Mouse (Mus musculus): ENCODE data around the gene Ppm1e.
"Not testable (repeated sequence)": the region's sequence is repeated elsewhere in the genome, so short reads cannot be mapped to it uniquely, and the experiment has no call there.

Ppm1e gene

GRCm38 (mm10) chr11:87309329-87310074 lies 49.3 kb downstream of the Ppm1e start:
- no peak for DNase-seq

GRCm38 (mm10) chr11:87299066-87299465 lies 59.8 kb downstream of the Ppm1e start:
- no peak for DNase-seq

GRCm38 (mm10) chr11:87296467-87296866 lies 62.4 kb downstream of the Ppm1e start:
- DNase-seq: no peak

- DNase-seq: no peak
Observed at GRCm38 (mm10) chr11:87295636-87296035, 63.2 kb downstream of the Ppm1e start.

- DNase-seq: no peak
Observed at GRCm38 (mm10) chr11:87289313-87289712, 69.5 kb downstream of the Ppm1e start.

- no peak for DNase-seq
Observed at GRCm38 (mm10) chr11:87286194-87286593, 72.6 kb downstream of the Ppm1e start.

GRCm38 (mm10) chr11:87281907-87282475 lies 76.8 kb downstream of the Ppm1e start:
- DNase-seq: peak; percentile 34 to 53

- DNase-seq: no peak
Observed at GRCm38 (mm10) chr11:87279461-87279860, 79.4 kb downstream of the Ppm1e start.

- no peak for DNase-seq
Observed at GRCm38 (mm10) chr11:87278807-87279206, 80.0 kb downstream of the Ppm1e start.

GRCm38 (mm10) chr11:87276240-87276985 lies 82.4 kb downstream of the Ppm1e start:
- DNase-seq: peak in 1 of 2 experiments; percentile 16

GRCm38 (mm10) chr11:87275420-87276048 lies 83.3 kb downstream of the Ppm1e start:
- no peak for DNase-seq

- DNase-seq: no peak
Observed at GRCm38 (mm10) chr11:87272725-87273124, 86.1 kb downstream of the Ppm1e start.

GRCm38 (mm10) chr11:87271479-87271878 lies 87.3 kb downstream of the Ppm1e start:
- no peak for DNase-seq

- DNase-seq: no peak
Observed at GRCm38 (mm10) chr11:87270958-87271357, 87.9 kb downstream of the Ppm1e start.

GRCm38 (mm10) chr11:87270446-87270845 lies 88.4 kb downstream of the Ppm1e start:
- DNase-seq: peak; percentile 17 to 22

GRCm38 (mm10) chr11:87268803-87269202 lies 90.0 kb downstream of the Ppm1e start:
- no peak for DNase-seq

GRCm38 (mm10) chr11:87266246-87266645 lies 92.6 kb downstream of the Ppm1e start:
- DNase-seq: no peak

- DNase-seq: no peak
Observed at GRCm38 (mm10) chr11:87263946-87264345, 94.9 kb downstream of the Ppm1e start.

GRCm38 (mm10) chr11:87261705-87262104 lies 97.1 kb downstream of the Ppm1e start:
- not testable (repeated sequence) for DNase-seq

GRCm38 (mm10) chr11:87259792-87260191 lies 99.0 kb downstream of the Ppm1e start:
- DNase-seq: no peak

- DNase-seq: no peak
Observed at GRCm38 (mm10) chr11:87257282-87257681, 101.5 kb downstream of the Ppm1e start.

GRCm38 (mm10) chr11:87254149-87254548 lies 104.7 kb downstream of the Ppm1e start:
- no peak for DNase-seq

GRCm38 (mm10) chr11:87253294-87253693 lies 105.5 kb downstream of the Ppm1e start:
- DNase-seq: no peak
